Mouse (Mus musculus): Measurements from ENCODE around the gene Nfam1. TPM values are rescaled to one million over a fixed set of nuclear protein-coding genes. Genes with fewer than 3 reads are reported as not detected.

Nfam1 gene
- polyA plus RNA-seq, 1 experiment from 2014 or later: 1.3 TPM

DNA sequence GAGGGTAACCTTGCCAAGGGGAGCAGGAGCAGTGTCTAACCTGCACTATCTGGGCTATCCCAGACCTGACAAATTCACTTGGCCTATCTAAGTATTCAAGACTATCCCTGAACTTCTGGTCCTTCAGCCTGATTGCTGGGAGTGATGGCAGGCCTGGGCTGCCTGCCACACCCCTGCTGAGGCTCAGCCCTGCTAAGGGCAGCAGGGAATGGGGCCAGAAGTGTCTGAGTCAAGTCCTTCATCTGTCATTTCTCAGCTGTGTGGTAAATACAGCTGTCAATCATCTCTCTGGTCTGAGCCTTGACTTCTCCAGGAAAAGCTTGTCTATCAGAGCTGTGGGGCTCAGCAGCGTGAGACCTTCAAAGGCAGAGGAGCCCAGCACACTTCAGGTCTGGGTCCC is 53.6 kb downstream of the Nfam1 start:
- Histone ChIP-seq H3K27me3 (ENCODE audit: control insufficient read depth, insufficient read depth, low read length) (no peaks in the 10 kb centered on the region), H3K4me1 (replicated peaks; ENCODE audit: control insufficient read depth, insufficient read depth) (peaks cover 2% of the 10 kb centered on the region; the same call in 1 of the 2 replicates), H3K27ac (replicated peaks) (no peak overlapping the region), H3K9ac (ENCODE audit: low read length) (no peak overlapping the region), H3K4me2 (replicated peaks; ENCODE audit: low read depth) (no peak overlapping the region), H3K4me3 (ENCODE audit: low read depth, low read length) (no peak overlapping the region), H3K9me3 (ENCODE audit: control insufficient read depth, low read length) (no peaks in the 10 kb centered on the region), H3K36me3 (ENCODE audit: control insufficient read depth, insufficient read depth, low read length) (no peaks in the 10 kb centered on the region)
- DNase-seq (ENCODE audit: low spot score) (no peak), ATAC-seq (ENCODE audit: low FRiP score, low TSS enrichment) (no peak)
- 93% methylated on average over 1 of the region's 1 CpGs for WGBS
- TF ChIP-seq CTCF (IDR thresholded peaks at IDR 0.05; ENCODE audit: low read depth): no peak
- no peak for TF ChIP-seq EP300 (optimal IDR thresholded peaks at IDR 0.05)

DNA sequence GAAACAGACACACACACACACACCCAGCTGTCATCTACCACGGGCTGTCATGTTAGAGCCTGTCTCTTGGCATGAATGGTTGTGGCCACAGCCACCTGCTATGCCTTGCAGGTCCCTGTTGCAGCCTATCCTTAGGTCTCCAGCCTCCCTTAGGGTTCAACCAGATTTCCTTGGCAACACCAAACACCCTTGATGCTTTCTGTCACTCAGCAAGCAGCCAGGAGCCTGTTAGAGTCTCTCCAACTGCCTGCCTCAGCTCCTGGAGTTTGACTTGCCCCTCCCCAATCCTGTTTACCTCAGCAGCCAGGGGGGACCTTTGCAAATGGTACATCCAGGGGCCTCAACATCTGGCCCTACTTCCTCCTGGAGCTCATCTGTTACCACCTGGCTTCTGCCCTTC is 58.6 kb downstream of the Nfam1 start:
- no peak for ATAC-seq (ENCODE audit: low FRiP score, low TSS enrichment)
- TF ChIP-seq CTCF (IDR thresholded peaks at IDR 0.05; ENCODE audit: low read depth): no peak
- TF ChIP-seq EP300 (optimal IDR thresholded peaks at IDR 0.05): no peak

DNA sequence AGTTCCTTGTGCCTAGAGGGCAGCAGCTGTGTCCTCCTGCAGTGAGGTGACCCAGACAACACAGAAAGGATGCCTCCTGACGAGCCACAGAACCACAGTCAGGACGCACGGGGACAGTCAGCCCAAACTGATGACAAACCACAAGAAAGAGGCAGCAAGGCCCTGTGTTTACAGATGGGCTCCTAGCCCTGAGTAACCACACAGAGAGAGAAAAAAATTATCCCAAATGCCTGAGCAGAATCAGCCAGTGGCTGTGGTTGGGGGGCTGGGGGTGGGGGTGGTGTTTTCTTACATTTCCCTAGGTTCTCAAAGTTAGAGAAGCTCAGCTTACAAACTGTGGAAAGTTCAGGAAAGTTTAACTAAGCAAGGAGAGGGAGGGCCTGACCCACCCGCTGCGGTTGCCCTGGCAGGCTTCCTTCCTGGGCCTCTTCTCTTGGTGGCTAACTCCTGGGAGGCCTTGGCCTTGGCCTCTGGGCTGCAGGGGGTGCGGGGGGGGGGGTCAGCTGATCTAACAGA is 63.8 kb downstream of the Nfam1 start:
- H3K9me3 ChIP-seq (ENCODE audit: control insufficient read depth, low read length): no peaks in the 10 kb centered on the region
- TF ChIP-seq CTCF (IDR thresholded peaks at IDR 0.05; ENCODE audit: low read depth) (no peak), EP300 (optimal IDR thresholded peaks at IDR 0.05) (no peak)
- no peaks in the 10 kb centered on the region; the same call in 1 of the 2 replicates for H3K27me3 ChIP-seq (ENCODE audit: control insufficient read depth, insufficient read depth, low read length)
- WGBS: 37% methylated on average over 6 of the region's 6 CpGs
- H3K36me3 ChIP-seq (ENCODE audit: control insufficient read depth, insufficient read depth, low read length): no peaks in the 10 kb centered on the region
- DNase-seq (ENCODE audit: low spot score): no peak
- H3K9ac ChIP-seq (ENCODE audit: low read length): no peak overlapping the region
- H3K27ac ChIP-seq (replicated peaks): no peak overlapping the region
- H3K4me1 ChIP-seq (replicated peaks; ENCODE audit: control insufficient read depth, insufficient read depth): no peaks in the 10 kb centered on the region; the same call in 1 of the 2 replicates
- no peak for ATAC-seq (ENCODE audit: low FRiP score, low TSS enrichment)
- H3K4me2 ChIP-seq (replicated peaks; ENCODE audit: low read depth): no peak overlapping the region; the same call in 1 of the 2 replicates
- no peak overlapping the region for H3K4me3 ChIP-seq (ENCODE audit: low read depth, low read length)

More for the DNA sequence above, 58.6 kb downstream of the Nfam1 start:
- 73% methylated on average over 1 of the region's 1 CpGs for WGBS
- Histone ChIP-seq H3K9me3 (ENCODE audit: control insufficient read depth, low read length) (no peaks in the 10 kb centered on the region), H3K9ac (ENCODE audit: low read length) (no peak overlapping the region), H3K4me3 (ENCODE audit: low read depth, low read length) (no peak overlapping the region), H3K27ac (replicated peaks) (no peak overlapping the region), H3K27me3 (ENCODE audit: control insufficient read depth, insufficient read depth, low read length) (no peaks in the 10 kb centered on the region), H3K4me2 (replicated peaks; ENCODE audit: low read depth) (no peak overlapping the region), H3K4me1 (replicated peaks; ENCODE audit: control insufficient read depth, insufficient read depth) (no peaks in the 10 kb centered on the region), H3K36me3 (ENCODE audit: control insufficient read depth, insufficient read depth, low read length) (no peaks in the 10 kb centered on the region)
- DNase-seq (ENCODE audit: low spot score): no peak

DNA sequence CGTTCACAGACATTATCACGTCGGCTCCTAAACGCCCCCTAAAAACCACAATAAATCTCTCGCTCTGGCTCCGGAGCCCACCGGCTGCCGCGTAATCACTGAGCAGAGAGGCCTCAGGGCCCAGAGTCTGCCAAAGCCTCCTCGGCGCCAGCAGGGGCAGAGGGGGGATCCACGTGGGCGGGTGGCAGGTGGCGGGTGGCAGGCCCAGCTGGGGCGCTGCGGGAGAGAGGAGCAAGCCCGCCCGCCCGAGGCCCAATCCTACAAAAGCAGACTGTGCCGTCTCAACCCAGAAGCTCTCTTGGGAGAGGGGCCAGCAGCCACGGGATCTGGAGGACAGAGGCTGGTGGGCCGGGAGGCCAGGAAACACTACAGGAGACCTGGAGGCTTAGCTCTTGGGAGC is 64.7 kb downstream of the Nfam1 start:
- no peaks in the 10 kb centered on the region for H3K36me3 ChIP-seq (ENCODE audit: control insufficient read depth, insufficient read depth, low read length)
- H3K4me2 ChIP-seq (replicated peaks; ENCODE audit: low read depth): peak overlapping the region; percentile 34
- WGBS: 5% methylated on average over 22 of the region's 22 CpGs
- no peak overlapping the region for H3K9ac ChIP-seq (ENCODE audit: low read length)
- H3K4me1 ChIP-seq (replicated peaks; ENCODE audit: control insufficient read depth, insufficient read depth): no peaks in the 10 kb centered on the region; the same call in 1 of the 2 replicates
- H3K9me3 ChIP-seq (ENCODE audit: control insufficient read depth, low read length): no peaks in the 10 kb centered on the region
- TF ChIP-seq EP300 (optimal IDR thresholded peaks at IDR 0.05): no peak
- TF ChIP-seq CTCF (IDR thresholded peaks at IDR 0.05; ENCODE audit: low read depth): no peak
- no peak overlapping the region; the same call in 1 of the 2 replicates for H3K4me3 ChIP-seq (ENCODE audit: low read depth, low read length)
- DNase-seq (ENCODE audit: low spot score): no peak
- H3K27me3 ChIP-seq (ENCODE audit: control insufficient read depth, insufficient read depth, low read length): no peaks in the 10 kb centered on the region; the same call in 1 of the 2 replicates
- 0 out of 2 replicates have a peak, but pooled peaks have one; percentile 34 for ATAC-seq (ENCODE audit: low FRiP score, low TSS enrichment)
- H3K27ac ChIP-seq (replicated peaks): no peak overlapping the region

DNA sequence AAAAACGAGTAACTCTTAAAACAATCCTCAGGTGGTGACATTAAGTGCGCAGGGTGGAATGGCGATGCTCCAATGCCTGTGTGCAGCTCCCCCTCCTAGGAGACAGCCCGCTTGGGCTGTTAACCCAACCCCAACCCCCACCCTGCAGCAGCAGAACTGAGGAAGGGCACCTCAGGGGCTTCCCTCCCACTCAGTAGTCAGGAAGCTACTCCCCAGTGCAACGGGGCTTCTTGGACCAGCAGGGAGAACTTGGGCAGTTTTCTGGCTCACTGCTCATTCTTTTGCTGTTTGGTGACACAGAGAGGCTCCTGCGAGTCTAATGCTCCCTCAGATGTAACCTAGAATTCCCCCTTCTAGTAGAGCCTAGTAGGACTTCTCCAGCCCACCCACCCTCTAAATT is 65.2 kb downstream of the Nfam1 start:
- no peaks in the 10 kb centered on the region; the same call in 1 of the 2 replicates for H3K27me3 ChIP-seq (ENCODE audit: control insufficient read depth, insufficient read depth, low read length)
- H3K27ac ChIP-seq (replicated peaks): no peak overlapping the region
- no peaks in the 10 kb centered on the region for H3K9me3 ChIP-seq (ENCODE audit: control insufficient read depth, low read length)
- no peaks in the 10 kb centered on the region; the same call in 1 of the 2 replicates for H3K4me1 ChIP-seq (replicated peaks; ENCODE audit: control insufficient read depth, insufficient read depth)
- ATAC-seq (ENCODE audit: low FRiP score, low TSS enrichment) (no peak), DNase-seq (ENCODE audit: low spot score) (no peak)
- peak overlapping the region; percentile 34 for H3K4me2 ChIP-seq (replicated peaks; ENCODE audit: low read depth)
- H3K9ac ChIP-seq (ENCODE audit: low read length): no peak overlapping the region
- no peaks in the 10 kb centered on the region for H3K36me3 ChIP-seq (ENCODE audit: control insufficient read depth, insufficient read depth, low read length)
- 49% methylated on average over 6 of the region's 6 CpGs for WGBS
- no peak overlapping the region for H3K4me3 ChIP-seq (ENCODE audit: low read depth, low read length)
- TF ChIP-seq EP300 (optimal IDR thresholded peaks at IDR 0.05): no peak
- TF ChIP-seq CTCF (IDR thresholded peaks at IDR 0.05; ENCODE audit: low read depth): no peak

DNA sequence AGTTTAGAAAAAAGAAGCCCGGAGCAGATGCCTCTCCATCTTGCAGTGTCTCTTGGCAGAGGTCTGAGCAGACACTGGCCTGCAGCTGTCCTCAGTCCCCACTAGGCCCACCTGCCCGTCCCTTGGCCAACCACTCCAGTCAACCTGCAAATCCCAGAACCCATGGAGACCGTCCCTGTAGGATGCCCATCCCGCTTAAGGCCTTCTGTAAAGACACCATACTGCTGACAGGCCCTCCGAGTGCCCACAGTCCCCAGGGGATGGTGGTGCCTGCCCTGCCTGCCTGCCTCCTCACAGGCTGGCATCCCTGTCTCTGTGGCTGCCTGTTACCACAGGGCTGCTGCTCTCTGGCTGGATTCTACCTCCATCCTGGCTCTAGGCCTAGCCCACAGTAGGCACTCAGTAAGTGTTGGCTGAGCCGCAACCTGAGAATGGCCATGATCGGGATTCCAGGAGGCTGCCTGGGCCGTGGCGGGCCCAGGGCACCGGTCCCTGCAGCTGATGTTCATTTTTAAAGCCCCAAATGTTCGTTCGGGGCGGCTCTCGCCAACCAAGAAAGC is 68.8 kb downstream of the Nfam1 start:
- TF ChIP-seq EP300 (optimal IDR thresholded peaks at IDR 0.05) (no peak), CTCF (IDR thresholded peaks at IDR 0.05; ENCODE audit: low read depth) (no peak)
- H3K4me2 ChIP-seq (replicated peaks; ENCODE audit: low read depth): no peak overlapping the region
- no peak overlapping the region for H3K27ac ChIP-seq (replicated peaks)
- DNase-seq (ENCODE audit: low spot score): no peak
- no peak overlapping the region; the same call in 1 of the 2 replicates for H3K4me3 ChIP-seq (ENCODE audit: low read depth, low read length)
- peaks cover 4% of the 10 kb centered on the region; the same call in 1 of the 2 replicates for H3K4me1 ChIP-seq (replicated peaks; ENCODE audit: control insufficient read depth, insufficient read depth)
- ATAC-seq (ENCODE audit: low FRiP score, low TSS enrichment): no peak
- WGBS: 63% methylated on average over 14 of the region's 14 CpGs
- H3K9ac ChIP-seq (ENCODE audit: low read length): no peak overlapping the region
- no peaks in the 10 kb centered on the region for H3K9me3 ChIP-seq (ENCODE audit: control insufficient read depth, low read length)
- no peaks in the 10 kb centered on the region; the same call in 1 of the 2 replicates for H3K27me3 ChIP-seq (ENCODE audit: control insufficient read depth, insufficient read depth, low read length)
- H3K36me3 ChIP-seq (ENCODE audit: control insufficient read depth, insufficient read depth, low read length): no peaks in the 10 kb centered on the region

All from stomach, postnatal 0 days (tissue).